Mouse (Mus musculus) forebrain, embryonic 12.5 days (tissue): Measurements from ENCODE around the gene Gsk3a. TPM values are rescaled to one million over a fixed set of nuclear protein-coding genes. Genes with fewer than 3 reads are reported as not detected.

Experiments used
- ATAC-seq: fragments of 200-750 bp; cut with Nextera tagmentation; 2 replicates; pipeline ENCODE4 v1.8.0; 2017; ENCODE audit warnings: moderate TSS enrichment; ENCODE audit not compliant: low FRiP score
- H3K27ac ChIP-seq: fragments of 300-500 bp; sonication (generic); 2 replicates; pipeline ENCODE4 v1.5.1; 2016; ENCODE audit warnings: mild to moderate bottlenecking
- H3K27me3 ChIP-seq: fragments of 300-500 bp; sonication (generic); 2 replicates; pipeline ENCODE4 v1.6.1; 2016; ENCODE audit warnings: mild to moderate bottlenecking
- H3K36me3 ChIP-seq: fragments of 300-500 bp; sonication (generic); replicated peaks from 2 replicates; pipeline ENCODE4 v1.6.1; 2016; ENCODE audit warnings: mild to moderate bottlenecking
- H3K4me1 ChIP-seq: fragments of 300-500 bp; sonication (generic); 2 replicates; pipeline ENCODE4 v1.6.1; 2016
- H3K4me2 ChIP-seq: fragments of 300-500 bp; sonication (generic); 2 replicates; pipeline ENCODE4 v1.6.1; 2016; ENCODE audit warnings: mild to moderate bottlenecking, moderate library complexity
- H3K4me3 ChIP-seq: fragments of 300-500 bp; sonication (generic); replicated peaks from 2 replicates; pipeline ENCODE4 v1.5.1; 2016; ENCODE audit warnings: mild to moderate bottlenecking
- H3K9ac ChIP-seq: fragments of 300-500 bp; sonication (generic); 2 replicates; pipeline ENCODE4 v1.6.1; 2016; ENCODE audit warnings: mild to moderate bottlenecking
- H3K9me3 ChIP-seq: fragments of 300-500 bp; sonication (generic); 2 replicates; pipeline ENCODE4 v1.6.1; 2016
- WGBS: fragments of 180-500 bp; shearing (Covaris S2); methylation state at CpG from one replicate; pipeline ENCODE4 v1.1.7; 2016; 5-methylcytosine and 5-hydroxymethylcytosine counted together
- polyA plus RNA-seq: library from polyadenylated mRNA; unstranded; fragments of >200 nt; fragmentation: Nextera tagmentation; extraction: Ambion mirVana; gene quantifications from 2 replicates; pipeline ENCODE4 v1.2.1, GENCODE M21; 2016

Gsk3a gene
- polyA plus RNA-seq, 1 experiment from 2014 or later: 15.9 TPM

- H3K27ac ChIP-seq: peak overlapping the region; percentile 100
- H3K9ac ChIP-seq: peak overlapping the region; percentile 89
- ATAC-seq: peak; percentile 67
- H3K4me2 ChIP-seq: peak overlapping the region; percentile 96
- H3K27me3 ChIP-seq: no peaks in the 10 kb centered on the region
- no peaks in the 10 kb centered on the region for H3K36me3 ChIP-seq
- peaks cover 58% of the 10 kb centered on the region for H3K4me1 ChIP-seq
- no peaks in the 10 kb centered on the region for H3K9me3 ChIP-seq
- 1% methylated on average over 46 of the region's 49 CpGs for whole genome bisulfite sequencing
- peak overlapping the region; percentile 92 for H3K4me3 ChIP-seq
These were observed 41.6 kb upstream of the Gsk3a start for GRCm38 (mm10) chr7:25279076-25279860.

GRCm38 (mm10) chr7:25278341-25279075, 40.9 kb upstream of the Gsk3a start:
- Histone ChIP-seq H3K9me3 (no peaks in the 10 kb centered on the region), H3K9ac (peak overlapping the region; percentile 89), H3K4me1 (peaks cover 51% of the 10 kb centered on the region), H3K4me3 (peak overlapping the region; percentile 92), H3K27ac (peak overlapping the region; percentile 100), H3K27me3 (no peaks in the 10 kb centered on the region), H3K4me2 (peak overlapping the region; percentile 96), H3K36me3 (peaks cover 5% of the 10 kb centered on the region; the same call in 1 of the 2 replicates)
- peak; percentile 67 for ATAC-seq
- under 1% methylated on average over 56 of the region's 60 CpGs for WGBS

- peak overlapping the region; percentile 92 for H3K4me3 ChIP-seq
- H3K27ac ChIP-seq: peak overlapping the region; percentile 100
- peak overlapping the region; percentile 96 for H3K4me2 ChIP-seq
- ATAC-seq: no peak
- WGBS: 14% methylated on average over 4 of the region's 4 CpGs
- no peaks in the 10 kb centered on the region for H3K9me3 ChIP-seq
- H3K36me3 ChIP-seq: peaks cover 11% of the 10 kb centered on the region
- peaks cover 45% of the 10 kb centered on the region for H3K4me1 ChIP-seq
- H3K27me3 ChIP-seq: no peaks in the 10 kb centered on the region
- peak overlapping the region; percentile 89 for H3K9ac ChIP-seq
These were observed 40.3 kb upstream of the Gsk3a start for GRCm38 (mm10) chr7:25277998-25278340.

- H3K27me3 ChIP-seq: no peaks in the 10 kb centered on the region
- peak overlapping the region; percentile 89; the same call in 1 of the 2 replicates for H3K9ac ChIP-seq
- H3K36me3 ChIP-seq: peaks cover 16% of the 10 kb centered on the region
- H3K27ac ChIP-seq: peak overlapping the region; percentile 100
- peaks cover 45% of the 10 kb centered on the region for H3K4me1 ChIP-seq
- no peak for ATAC-seq
- 97% methylated on average over 4 of the region's 4 CpGs for WGBS
- peak overlapping the region; percentile 96 for H3K4me2 ChIP-seq
- H3K9me3 ChIP-seq: no peaks in the 10 kb centered on the region
- H3K4me3 ChIP-seq: no peak overlapping the region
These were observed 39.8 kb upstream of the Gsk3a start for GRCm38 (mm10) chr7:25277405-25277804.

GRCm38 (mm10) chr7:25275555-25276298, 38.1 kb upstream of the Gsk3a start:
- WGBS: 59% methylated on average over 9 of the region's 9 CpGs
- peak overlapping the region; percentile 29; the same call in 1 of the 2 replicates for H3K9ac ChIP-seq
- ATAC-seq: no peak
- no peak overlapping the region for H3K4me2 ChIP-seq
- H3K4me1 ChIP-seq: peaks cover 35% of the 10 kb centered on the region
- no peak overlapping the region for H3K4me3 ChIP-seq
- peaks cover 30% of the 10 kb centered on the region for H3K36me3 ChIP-seq
- no peaks in the 10 kb centered on the region for H3K9me3 ChIP-seq
- H3K27me3 ChIP-seq: no peaks in the 10 kb centered on the region
- H3K27ac ChIP-seq: no peak overlapping the region

GRCm38 (mm10) chr7:25274996-25275395, 37.3 kb upstream of the Gsk3a start:
- H3K4me3 ChIP-seq: no peak overlapping the region
- H3K36me3 ChIP-seq: peaks cover 30% of the 10 kb centered on the region
- H3K4me1 ChIP-seq: peaks cover 30% of the 10 kb centered on the region
- no peak overlapping the region for H3K9ac ChIP-seq
- ATAC-seq: no peak
- no peaks in the 10 kb centered on the region for H3K27me3 ChIP-seq
- 92% methylated on average over 3 of the region's 3 CpGs for whole genome bisulfite sequencing
- no peak overlapping the region for H3K4me2 ChIP-seq
- H3K27ac ChIP-seq: no peak overlapping the region
- no peaks in the 10 kb centered on the region for H3K9me3 ChIP-seq

- ATAC-seq: no peak
- H3K4me1 ChIP-seq: peaks cover 30% of the 10 kb centered on the region
- 75% methylated on average over 5 of the region's 5 CpGs for WGBS
- no peak overlapping the region for H3K27ac ChIP-seq
- no peaks in the 10 kb centered on the region for H3K9me3 ChIP-seq
- H3K9ac ChIP-seq: no peak overlapping the region
- no peak overlapping the region for H3K4me2 ChIP-seq
- peaks cover 30% of the 10 kb centered on the region for H3K36me3 ChIP-seq
- no peaks in the 10 kb centered on the region for H3K27me3 ChIP-seq
- no peak overlapping the region for H3K4me3 ChIP-seq
These were observed 36.9 kb upstream of the Gsk3a start for GRCm38 (mm10) chr7:25274571-25274970.

- Histone ChIP-seq H3K4me2 (no peak overlapping the region), H3K4me3 (no peak overlapping the region), H3K9ac (no peak overlapping the region), H3K27me3 (no peaks in the 10 kb centered on the region), H3K27ac (no peak overlapping the region), H3K36me3 (peaks cover 30% of the 10 kb centered on the region), H3K9me3 (no peaks in the 10 kb centered on the region), H3K4me1 (peaks cover 36% of the 10 kb centered on the region)
- ATAC-seq: no peak
- WGBS: 93% methylated on average over 22 of the region's 22 CpGs
These were observed 35.9 kb upstream of the Gsk3a start for GRCm38 (mm10) chr7:25273259-25274241.

- no peak for ATAC-seq
- H3K27ac ChIP-seq: no peak overlapping the region
- 90% methylated on average over 38 of the region's 38 CpGs for WGBS
- H3K4me1 ChIP-seq: peaks cover 32% of the 10 kb centered on the region
- H3K27me3 ChIP-seq: no peaks in the 10 kb centered on the region
- no peak overlapping the region for H3K4me3 ChIP-seq
- H3K4me2 ChIP-seq: no peak overlapping the region
- peaks cover 30% of the 10 kb centered on the region for H3K36me3 ChIP-seq
- H3K9me3 ChIP-seq: no peaks in the 10 kb centered on the region
- no peak overlapping the region for H3K9ac ChIP-seq
These were observed 35.0 kb upstream of the Gsk3a start for GRCm38 (mm10) chr7:25272445-25273258.

- H3K9ac ChIP-seq: no peak overlapping the region
- peak overlapping the region; percentile 31; the same call in 1 of the 2 replicates for H3K27ac ChIP-seq
- H3K9me3 ChIP-seq: no peaks in the 10 kb centered on the region
- H3K4me3 ChIP-seq: no peak overlapping the region
- no peaks in the 10 kb centered on the region for H3K27me3 ChIP-seq
- ATAC-seq: no peak
- H3K4me2 ChIP-seq: no peak overlapping the region
- WGBS: 90% methylated on average over 30 of the region's 30 CpGs
- H3K36me3 ChIP-seq: peaks cover 30% of the 10 kb centered on the region
- peaks cover 30% of the 10 kb centered on the region for H3K4me1 ChIP-seq
These were observed 34.2 kb upstream of the Gsk3a start for GRCm38 (mm10) chr7:25271651-25272444.
